Mouse (Mus musculus) E14TG2a.4 (cell line): ENCODE data around the gene Cux2.

Experiments
- H3K27me3 ChIP-seq: 2 replicates; pipeline ENCODE4 v1.6.1; 2014; ENCODE audit warnings: low read length, control low read depth; ENCODE audit not compliant: insufficient read depth
- H3K36me3 ChIP-seq: 2 replicates; pipeline ENCODE4 v1.6.1; 2014; ENCODE audit warnings: low read length, control low read depth; ENCODE audit not compliant: insufficient read depth
- H3K4me1 ChIP-seq: replicated peaks from 2 replicates; pipeline ENCODE4 v1.6.1; 2014; ENCODE audit warnings: low read depth, low read length, control low read depth
- H3K4me3 ChIP-seq: replicated peaks from 2 replicates; pipeline ENCODE4 v1.5.1; 2014; ENCODE audit warnings: mild to moderate bottlenecking, low read length
- H3K9me3 ChIP-seq: 2 replicates; pipeline ENCODE4 v1.6.1; 2014; ENCODE audit warnings: low read length, control low read depth
- CTCF ChIP-seq: conservative IDR thresholded peaks from 2 replicates; pipeline ENCODE4 v1.5.1; 2014; ENCODE audit warnings: low read length
- NANOG ChIP-seq: IDR thresholded peaks from 2 replicates; pipeline ENCODE4 v1.6.1; 2014; ENCODE audit warnings: borderline replicate concordance, low read length, mixed read lengths
- POU5F1 ChIP-seq: IDR thresholded peaks from 2 replicates; pipeline ENCODE4 v1.6.1; 2014; ENCODE audit warnings: low read length, borderline replicate concordance

The Cux2 gene

DNA sequence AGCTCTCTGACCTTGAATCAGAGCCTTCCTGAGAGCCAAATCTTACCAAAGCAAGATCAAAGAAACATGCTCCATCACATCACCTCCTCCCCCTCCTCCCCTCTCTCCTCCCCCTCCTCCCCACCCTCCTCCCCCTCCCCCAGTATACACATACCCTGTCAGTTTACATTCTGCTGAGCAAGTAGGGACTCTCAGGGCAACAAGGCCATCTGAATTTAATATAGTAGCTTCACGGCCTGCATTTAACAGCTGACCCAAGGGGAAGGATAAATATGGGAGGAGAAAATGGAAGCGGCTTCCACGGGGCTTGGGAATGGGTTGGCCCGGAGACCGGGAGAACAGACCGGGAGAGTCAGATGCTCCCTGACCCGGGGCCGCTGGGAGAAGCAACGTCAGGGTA is 32.1 kb downstream of the Cux2 start:
- peaks cover 10% of the 10 kb centered on the region; the same call in 1 of the 2 replicates for H3K4me1 ChIP-seq
- no peaks in the 10 kb centered on the region for H3K27me3 ChIP-seq
- H3K9me3 ChIP-seq: peaks cover 3% of the 10 kb centered on the region; the same call in 1 of the 2 replicates
- H3K36me3 ChIP-seq: no peaks in the 10 kb centered on the region
- H3K4me3 ChIP-seq: no peak overlapping the region
- TF ChIP-seq CTCF (no peak), POU5F1 (no peak), NANOG (no peak)

GRCm38 (mm10) chr5:122017269-122017668 is 32.6 kb downstream of the Cux2 start:
- no peaks in the 10 kb centered on the region for H3K27me3 ChIP-seq
- TF ChIP-seq POU5F1: no peak
- TF ChIP-seq NANOG: no peak
- no peak for TF ChIP-seq CTCF
- no peak overlapping the region for H3K4me3 ChIP-seq
- H3K36me3 ChIP-seq: no peaks in the 10 kb centered on the region
- H3K9me3 ChIP-seq: no peaks in the 10 kb centered on the region
- H3K4me1 ChIP-seq: peaks cover 10% of the 10 kb centered on the region; the same call in 1 of the 2 replicates

DNA sequence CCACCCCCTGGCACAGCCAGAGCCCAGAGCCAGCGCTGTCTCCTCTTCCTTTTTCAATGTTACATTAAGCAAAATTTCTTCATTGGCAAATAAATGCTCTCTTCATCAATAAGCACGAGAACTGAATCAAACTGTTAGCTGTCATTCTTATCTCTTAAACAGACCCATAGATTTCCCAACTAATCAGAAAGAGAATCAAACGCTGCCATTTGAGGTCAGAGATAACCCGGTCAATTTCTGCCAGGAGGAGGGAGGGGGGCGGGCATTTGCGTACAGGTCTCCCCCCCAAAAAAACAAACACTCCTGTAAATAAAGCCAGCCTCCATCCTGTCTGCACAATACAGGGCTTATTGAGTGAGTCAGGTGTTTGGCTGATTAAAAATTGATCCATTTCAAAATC is 33.2 kb downstream of the Cux2 start:
- Histone ChIP-seq H3K27me3 (no peaks in the 10 kb centered on the region), H3K4me1 (peaks cover 14% of the 10 kb centered on the region), H3K4me3 (no peak overlapping the region), H3K36me3 (no peaks in the 10 kb centered on the region), H3K9me3 (no peaks in the 10 kb centered on the region)
- no peak for TF ChIP-seq NANOG
- no peak for TF ChIP-seq POU5F1
- no peak for TF ChIP-seq CTCF

GRCm38 (mm10) chr5:122015149-122015548 is 34.8 kb downstream of the Cux2 start:
- TF ChIP-seq NANOG: no peak
- no peak for TF ChIP-seq POU5F1
- no peak for TF ChIP-seq CTCF
- peaks cover 26% of the 10 kb centered on the region for H3K4me1 ChIP-seq

DNA sequence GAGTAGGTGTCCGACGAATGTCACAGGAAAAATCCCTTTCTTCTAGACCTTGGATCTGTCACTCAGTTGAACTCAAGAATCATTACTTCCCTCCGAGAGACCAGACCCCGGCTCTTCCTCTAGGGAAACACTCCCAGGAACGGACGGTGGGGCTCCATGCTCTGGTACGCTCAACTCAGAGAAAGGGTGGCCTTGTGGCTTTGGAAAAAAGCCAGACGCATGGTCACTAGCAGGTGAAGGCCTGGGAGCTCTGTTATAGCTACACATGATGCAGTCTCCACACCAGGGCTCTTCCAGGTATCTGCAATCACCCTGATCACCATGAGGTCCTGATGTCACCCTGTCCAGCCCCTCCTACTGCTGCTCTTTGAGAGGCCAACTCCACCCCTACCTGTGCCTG is 35.2 kb downstream of the Cux2 start:
- no peak overlapping the region for H3K4me3 ChIP-seq
- peaks cover 26% of the 10 kb centered on the region for H3K4me1 ChIP-seq
- no peaks in the 10 kb centered on the region for H3K36me3 ChIP-seq
- H3K27me3 ChIP-seq: no peaks in the 10 kb centered on the region
- TF ChIP-seq CTCF: no peak
- TF ChIP-seq POU5F1: no peak
- TF ChIP-seq NANOG: no peak
- no peaks in the 10 kb centered on the region for H3K9me3 ChIP-seq

More at GRCm38 (mm10) chr5:122015149-122015548, 34.8 kb downstream of the Cux2 start:
- Histone ChIP-seq H3K4me3 (no peak overlapping the region), H3K9me3 (no peaks in the 10 kb centered on the region), H3K27me3 (no peaks in the 10 kb centered on the region), H3K36me3 (no peaks in the 10 kb centered on the region)

- H3K4me3 ChIP-seq: no peak overlapping the region
- H3K36me3 ChIP-seq: no peaks in the 10 kb centered on the region
- H3K9me3 ChIP-seq: no peaks in the 10 kb centered on the region
- TF ChIP-seq NANOG: no peak
- TF ChIP-seq CTCF: no peak
- TF ChIP-seq POU5F1: no peak; the same call in 1 of the 2 replicates
- peaks cover 26% of the 10 kb centered on the region for H3K4me1 ChIP-seq
- no peaks in the 10 kb centered on the region for H3K27me3 ChIP-seq
Observed at GRCm38 (mm10) chr5:122011289-122011688, 38.6 kb downstream of the Cux2 start.

DNA sequence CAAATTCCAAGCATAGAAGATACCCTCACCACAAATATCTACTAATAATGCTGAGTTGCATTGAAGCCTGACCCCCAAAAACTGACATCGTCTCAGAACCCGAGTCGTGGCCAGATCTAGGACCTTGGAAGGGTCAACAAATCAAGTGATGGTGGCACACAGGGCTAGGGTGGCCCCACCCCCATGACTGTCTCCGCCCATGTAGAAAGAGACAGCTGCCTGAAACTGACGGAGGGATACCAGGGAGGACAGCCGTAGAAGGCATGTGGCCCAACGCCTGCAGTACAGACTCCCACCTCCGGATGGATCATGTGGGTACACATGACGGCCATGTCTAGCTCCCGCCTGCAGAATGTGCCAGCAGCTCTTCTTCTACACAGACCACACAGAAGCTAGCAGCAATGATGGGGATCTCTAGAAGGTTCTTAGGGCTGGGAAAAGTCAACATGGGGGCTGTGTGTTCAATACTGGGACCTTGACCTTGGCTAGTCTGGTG is 41.9 kb downstream of the Cux2 start:
- no peak for TF ChIP-seq NANOG
- TF ChIP-seq CTCF: 0 out of 2 replicates have a peak, but pooled peaks have one; percentile 5
- no peak overlapping the region for H3K4me3 ChIP-seq
- H3K27me3 ChIP-seq: no peaks in the 10 kb centered on the region
- H3K36me3 ChIP-seq: no peaks in the 10 kb centered on the region
- peaks cover 32% of the 10 kb centered on the region for H3K4me1 ChIP-seq
- H3K9me3 ChIP-seq: no peaks in the 10 kb centered on the region

DNA sequence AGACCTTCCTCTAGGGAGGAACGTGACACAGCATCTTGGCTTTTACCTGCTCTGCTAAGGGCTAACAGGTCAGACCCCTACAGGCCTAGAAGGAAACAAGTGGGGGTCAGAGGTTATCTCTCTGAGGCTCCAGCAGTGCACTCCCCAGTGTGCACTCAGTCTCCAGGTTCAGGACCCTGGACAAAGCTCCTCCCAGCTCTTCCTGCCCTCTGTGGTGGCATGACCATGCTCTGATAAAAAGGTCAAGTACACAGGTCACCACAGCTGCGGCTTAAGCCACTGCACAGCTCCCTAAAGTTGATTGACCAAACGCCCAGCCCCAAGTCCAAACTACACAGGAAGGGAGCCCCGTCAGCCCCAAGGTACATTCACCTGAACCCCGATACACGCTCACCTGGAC is 46.4 kb downstream of the Cux2 start:
- H3K4me1 ChIP-seq: peaks cover 30% of the 10 kb centered on the region
- no peak overlapping the region for H3K4me3 ChIP-seq
- TF ChIP-seq CTCF (no peak), NANOG (no peak), POU5F1 (no peak)
- no peaks in the 10 kb centered on the region for H3K27me3 ChIP-seq
- H3K36me3 ChIP-seq: no peaks in the 10 kb centered on the region
- H3K9me3 ChIP-seq: no peaks in the 10 kb centered on the region

DNA sequence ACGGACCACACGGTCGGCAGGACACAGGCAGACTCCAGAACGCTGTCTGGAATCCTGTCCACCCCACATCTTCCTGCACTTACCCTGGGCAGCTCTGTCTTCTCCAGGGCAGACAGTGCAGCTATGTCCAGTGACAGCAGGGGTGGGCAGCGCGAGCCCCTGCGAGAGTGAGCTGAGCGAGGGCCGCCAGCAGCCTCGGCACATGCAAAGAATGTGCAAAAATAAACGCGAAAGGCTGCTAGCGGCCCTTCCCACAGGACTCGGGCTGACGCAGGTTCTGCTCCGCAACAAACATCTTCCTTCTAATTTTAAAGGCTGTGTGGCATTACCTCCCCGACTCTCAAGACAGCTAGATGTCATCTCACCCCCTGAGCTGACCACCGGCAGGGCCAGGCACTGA is 47.8 kb downstream of the Cux2 start:
- peaks cover 21% of the 10 kb centered on the region for H3K4me1 ChIP-seq
- no peak for TF ChIP-seq POU5F1
- no peak for TF ChIP-seq NANOG
- no peak for TF ChIP-seq CTCF
- H3K9me3 ChIP-seq: no peaks in the 10 kb centered on the region

More for the DNA sequence above, 47.8 kb downstream of the Cux2 start:
- H3K27me3 ChIP-seq: no peaks in the 10 kb centered on the region
- H3K4me3 ChIP-seq: no peak overlapping the region
- no peaks in the 10 kb centered on the region for H3K36me3 ChIP-seq
